Mouse (Mus musculus): ENCODE results near the gene Tex44. TPM values are rescaled to one million over a fixed set of nuclear protein-coding genes. Genes with fewer than 3 reads are reported as not detected.
"Not testable (repeated sequence)": the region's sequence is repeated elsewhere in the genome, so short reads cannot be mapped to it uniquely, and the experiment has no call there.

The Tex44 gene
- total RNA-seq, 2 experiments from 2014 or later, result not detected

- DNase-seq, result no peak
Observed at GRCm38 (mm10) chr1:86448272-86448671, 22.1 kb downstream of the Tex44 start.

GRCm38 (mm10) chr1:86449966-86450365, 23.8 kb downstream of the Tex44 start:
- no peak for DNase-seq

- no peak for DNase-seq
Observed at GRCm38 (mm10) chr1:86452713-86453112, 26.6 kb downstream of the Tex44 start.

GRCm38 (mm10) chr1:86456892-86457581, 30.9 kb downstream of the Tex44 start:
- DNase-seq, result no peak

- DNase-seq, result no peak
Observed at GRCm38 (mm10) chr1:86459371-86459770, 33.2 kb downstream of the Tex44 start.

GRCm38 (mm10) chr1:86464223-86464874, 38.2 kb downstream of the Tex44 start:
- DNase-seq, result no peak

GRCm38 (mm10) chr1:86464875-86465224, 38.7 kb downstream of the Tex44 start:
- no peak for DNase-seq

GRCm38 (mm10) chr1:86467416-86467815, 41.3 kb downstream of the Tex44 start:
- DNase-seq, result no peak

- no peak for DNase-seq
Observed at GRCm38 (mm10) chr1:86469876-86470275, 43.7 kb downstream of the Tex44 start.

- DNase-seq, result peak in 1 of 2 experiments; percentile 43
Observed at GRCm38 (mm10) chr1:86470519-86471181, 44.5 kb downstream of the Tex44 start.

- DNase-seq, result not testable (repeated sequence)
Observed at GRCm38 (mm10) chr1:86471504-86471961, 45.4 kb downstream of the Tex44 start.

- DNase-seq, result no peak
Observed at GRCm38 (mm10) chr1:86472197-86472952, 46.2 kb downstream of the Tex44 start.

- DNase-seq, result no peak
Observed at GRCm38 (mm10) chr1:86473109-86473760, 47.1 kb downstream of the Tex44 start.

Other genes with a start within 250 kb of the Tex44 start
- gene B3gnt7, start 123.5 kb upstream of the Tex44 start, total RNA-seq (2021), result 1 to 10 TPM; 1.2 to 1.6 TPM
- 100 to 1,000 TPM; 136 to 137 TPM for gene Ncl, start 66.9 kb upstream of the Tex44 start, total RNA-seq (2021)
- gene Nmur1, start 101 bp upstream of the Tex44 start, total RNA-seq (2021), result not detected
- 100 to 1,000 TPM; 507 to 508 TPM for gene Ptma, start 100.4 kb downstream of the Tex44 start, total RNA-seq (2021)
- 10 to 100 TPM; 54.1 to 59.4 TPM for gene Pde6d, start 156.3 kb downstream of the Tex44 start, total RNA-seq (2021)
- gene Cops7b, start 156.6 kb downstream of the Tex44 start, total RNA-seq (2021), result 10 to 100 TPM; 19.4 to 22.0 TPM
- gene Nppc, start 244.2 kb downstream of the Tex44 start, total RNA-seq (2021), result 1 to 10 TPM; 7.1 to 8.0 TPM